Mouse (Mus musculus): Measurements from ENCODE around the gene Mal.

Gene Mal

GRCm38 (mm10) chr2:127654786-127655185, 1.7 kb downstream of the Mal start:
- Histone ChIP-seq H3K27me3 (ENCODE audit: insufficient read depth, low read length) (peaks cover 79% of the 10 kb centered on the region), H3K4me3 (replicated peaks; ENCODE audit: low read length) (no peak overlapping the region), H3K9me3 (ENCODE audit: low read length) (no peaks in the 10 kb centered on the region), H3K4me1 (replicated peaks; ENCODE audit: low read depth, low read length) (peaks cover 30% of the 10 kb centered on the region), H3K36me3 (ENCODE audit: insufficient read depth, low read length) (no peaks in the 10 kb centered on the region)
- TF ChIP-seq CTCF (conservative IDR thresholded peaks at IDR 0.05; ENCODE audit: low read length) (no peak), NANOG (IDR thresholded peaks at IDR 0.05; ENCODE audit: borderline replicate concordance, low read length) (no peak), POU5F1 (IDR thresholded peaks at IDR 0.05; ENCODE audit: borderline replicate concordance, low read length) (no peak)

DNA sequence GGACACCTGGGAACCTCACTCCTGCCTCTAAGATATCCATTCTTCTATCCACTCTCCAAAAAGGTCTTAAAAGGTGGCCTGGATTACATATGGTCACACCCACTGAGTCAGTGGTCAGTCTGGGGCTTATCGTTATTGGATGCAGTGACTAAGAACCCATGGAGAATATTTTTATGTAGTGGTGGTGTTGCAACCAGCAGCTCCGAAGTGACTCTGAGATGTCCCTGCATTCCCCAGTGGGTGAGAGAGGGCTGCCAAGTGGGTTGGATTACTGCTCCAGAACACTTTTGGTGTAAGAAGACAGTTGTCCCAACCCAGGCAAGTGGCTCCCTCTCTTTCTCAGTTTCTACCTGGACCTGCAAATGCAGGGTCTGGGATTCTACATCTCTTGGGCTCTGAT, 3.7 kb downstream of the Mal start:
- TF ChIP-seq POU5F1 (IDR thresholded peaks at IDR 0.05; ENCODE audit: borderline replicate concordance, low read length) (no peak), NANOG (IDR thresholded peaks at IDR 0.05; ENCODE audit: borderline replicate concordance, low read length) (no peak), CTCF (conservative IDR thresholded peaks at IDR 0.05; ENCODE audit: low read length) (no peak)
- Histone ChIP-seq H3K36me3 (ENCODE audit: insufficient read depth, low read length) (no peaks in the 10 kb centered on the region), H3K4me3 (replicated peaks; ENCODE audit: low read length) (no peak overlapping the region), H3K4me1 (replicated peaks; ENCODE audit: low read depth, low read length) (peaks cover 32% of the 10 kb centered on the region), H3K9me3 (ENCODE audit: low read length) (no peaks in the 10 kb centered on the region), H3K27me3 (ENCODE audit: insufficient read depth, low read length) (peaks cover 66% of the 10 kb centered on the region)

GRCm38 (mm10) chr2:127652335-127652734, 4.2 kb downstream of the Mal start:
- no peaks in the 10 kb centered on the region for H3K36me3 ChIP-seq (ENCODE audit: insufficient read depth, low read length)

DNA sequence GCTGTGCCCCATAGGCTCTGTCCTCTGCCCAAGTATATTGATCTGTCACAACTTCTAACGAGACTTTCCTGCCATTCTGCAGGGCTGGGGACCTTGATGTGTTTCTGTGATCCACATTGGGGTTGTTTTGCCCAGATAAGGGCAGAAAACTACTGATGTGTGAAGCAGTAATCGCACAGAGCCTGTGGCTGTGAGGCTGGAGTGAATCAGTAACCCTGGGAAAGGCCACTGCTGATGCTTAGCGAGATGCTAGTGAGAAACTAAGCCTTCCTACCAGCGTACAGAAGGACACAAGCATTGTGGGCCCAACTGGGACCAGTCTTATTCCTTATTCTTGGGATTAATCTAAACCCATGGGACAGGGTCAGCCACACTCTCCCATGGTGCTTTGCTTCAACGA, 4.9 kb downstream of the Mal start:
- no peaks in the 10 kb centered on the region for H3K36me3 ChIP-seq (ENCODE audit: insufficient read depth, low read length)
- TF ChIP-seq POU5F1 (IDR thresholded peaks at IDR 0.05; ENCODE audit: borderline replicate concordance, low read length) (no peak), CTCF (conservative IDR thresholded peaks at IDR 0.05; ENCODE audit: low read length) (no peak)

More at GRCm38 (mm10) chr2:127652335-127652734, 4.2 kb downstream of the Mal start:
- Histone ChIP-seq H3K27me3 (ENCODE audit: insufficient read depth, low read length) (peaks cover 61% of the 10 kb centered on the region), H3K4me3 (replicated peaks; ENCODE audit: low read length) (no peak overlapping the region), H3K9me3 (ENCODE audit: low read length) (no peaks in the 10 kb centered on the region), H3K4me1 (replicated peaks; ENCODE audit: low read depth, low read length) (peaks cover 32% of the 10 kb centered on the region)
- TF ChIP-seq NANOG (IDR thresholded peaks at IDR 0.05; ENCODE audit: borderline replicate concordance, low read length) (no peak), POU5F1 (IDR thresholded peaks at IDR 0.05; ENCODE audit: borderline replicate concordance, low read length) (no peak), CTCF (conservative IDR thresholded peaks at IDR 0.05; ENCODE audit: low read length) (no peak)

GRCm38 (mm10) chr2:127649921-127650320, 6.6 kb downstream of the Mal start:
- no peak overlapping the region for H3K4me3 ChIP-seq (replicated peaks; ENCODE audit: low read length)
- H3K4me1 ChIP-seq (replicated peaks; ENCODE audit: low read depth, low read length): peaks cover 11% of the 10 kb centered on the region
- TF ChIP-seq NANOG (IDR thresholded peaks at IDR 0.05; ENCODE audit: borderline replicate concordance, low read length) (no peak), CTCF (conservative IDR thresholded peaks at IDR 0.05; ENCODE audit: low read length) (no peak), POU5F1 (IDR thresholded peaks at IDR 0.05; ENCODE audit: borderline replicate concordance, low read length) (no peak)
- no peaks in the 10 kb centered on the region for H3K9me3 ChIP-seq (ENCODE audit: low read length)
- H3K36me3 ChIP-seq (ENCODE audit: insufficient read depth, low read length): no peaks in the 10 kb centered on the region
- H3K27me3 ChIP-seq (ENCODE audit: insufficient read depth, low read length): peaks cover 42% of the 10 kb centered on the region

More for the DNA sequence above, 4.9 kb downstream of the Mal start:
- no peaks in the 10 kb centered on the region for H3K9me3 ChIP-seq (ENCODE audit: low read length)
- peaks cover 26% of the 10 kb centered on the region for H3K4me1 ChIP-seq (replicated peaks; ENCODE audit: low read depth, low read length)
- H3K27me3 ChIP-seq (ENCODE audit: insufficient read depth, low read length): peaks cover 58% of the 10 kb centered on the region
- no peak overlapping the region for H3K4me3 ChIP-seq (replicated peaks; ENCODE audit: low read length)

DNA sequence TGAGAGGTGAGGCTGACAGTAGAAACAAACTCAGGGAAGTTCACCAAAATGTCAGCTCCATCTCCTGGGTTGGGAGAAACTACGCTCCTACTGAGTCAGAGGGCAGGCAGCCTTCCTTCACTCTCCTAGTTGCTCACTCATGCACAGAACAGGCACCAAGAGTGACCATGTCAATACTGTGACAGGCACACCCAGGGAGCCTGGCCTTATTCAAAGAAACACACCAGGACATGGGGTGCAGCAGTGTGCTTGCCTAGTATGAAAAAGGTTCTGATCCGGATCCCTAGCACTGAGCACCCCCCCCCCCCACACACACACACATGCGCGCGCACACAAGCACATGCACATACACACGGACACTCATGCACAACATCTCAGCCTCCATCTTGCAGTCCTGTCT, 8.3 kb downstream of the Mal start:
- TF ChIP-seq NANOG (IDR thresholded peaks at IDR 0.05; ENCODE audit: borderline replicate concordance, low read length) (no peak), POU5F1 (IDR thresholded peaks at IDR 0.05; ENCODE audit: borderline replicate concordance, low read length) (no peak), CTCF (conservative IDR thresholded peaks at IDR 0.05; ENCODE audit: low read length) (no peak)
- no peaks in the 10 kb centered on the region for H3K9me3 ChIP-seq (ENCODE audit: low read length)
- no peak overlapping the region for H3K4me3 ChIP-seq (replicated peaks; ENCODE audit: low read length)
- H3K27me3 ChIP-seq (ENCODE audit: insufficient read depth, low read length): peaks cover 28% of the 10 kb centered on the region
- H3K4me1 ChIP-seq (replicated peaks; ENCODE audit: low read depth, low read length): peaks cover 5% of the 10 kb centered on the region
- H3K36me3 ChIP-seq (ENCODE audit: insufficient read depth, low read length): no peaks in the 10 kb centered on the region

GRCm38 (mm10) chr2:127646875-127647274, 9.6 kb downstream of the Mal start:
- Histone ChIP-seq H3K4me1 (replicated peaks; ENCODE audit: low read depth, low read length) (peaks cover 5% of the 10 kb centered on the region), H3K9me3 (ENCODE audit: low read length) (no peaks in the 10 kb centered on the region), H3K27me3 (ENCODE audit: insufficient read depth, low read length) (peaks cover 18% of the 10 kb centered on the region), H3K4me3 (replicated peaks; ENCODE audit: low read length) (no peak overlapping the region), H3K36me3 (ENCODE audit: insufficient read depth, low read length) (no peaks in the 10 kb centered on the region)
- TF ChIP-seq CTCF (conservative IDR thresholded peaks at IDR 0.05; ENCODE audit: low read length) (no peak), NANOG (IDR thresholded peaks at IDR 0.05; ENCODE audit: borderline replicate concordance, low read length) (no peak), POU5F1 (IDR thresholded peaks at IDR 0.05; ENCODE audit: borderline replicate concordance, low read length) (no peak)

DNA sequence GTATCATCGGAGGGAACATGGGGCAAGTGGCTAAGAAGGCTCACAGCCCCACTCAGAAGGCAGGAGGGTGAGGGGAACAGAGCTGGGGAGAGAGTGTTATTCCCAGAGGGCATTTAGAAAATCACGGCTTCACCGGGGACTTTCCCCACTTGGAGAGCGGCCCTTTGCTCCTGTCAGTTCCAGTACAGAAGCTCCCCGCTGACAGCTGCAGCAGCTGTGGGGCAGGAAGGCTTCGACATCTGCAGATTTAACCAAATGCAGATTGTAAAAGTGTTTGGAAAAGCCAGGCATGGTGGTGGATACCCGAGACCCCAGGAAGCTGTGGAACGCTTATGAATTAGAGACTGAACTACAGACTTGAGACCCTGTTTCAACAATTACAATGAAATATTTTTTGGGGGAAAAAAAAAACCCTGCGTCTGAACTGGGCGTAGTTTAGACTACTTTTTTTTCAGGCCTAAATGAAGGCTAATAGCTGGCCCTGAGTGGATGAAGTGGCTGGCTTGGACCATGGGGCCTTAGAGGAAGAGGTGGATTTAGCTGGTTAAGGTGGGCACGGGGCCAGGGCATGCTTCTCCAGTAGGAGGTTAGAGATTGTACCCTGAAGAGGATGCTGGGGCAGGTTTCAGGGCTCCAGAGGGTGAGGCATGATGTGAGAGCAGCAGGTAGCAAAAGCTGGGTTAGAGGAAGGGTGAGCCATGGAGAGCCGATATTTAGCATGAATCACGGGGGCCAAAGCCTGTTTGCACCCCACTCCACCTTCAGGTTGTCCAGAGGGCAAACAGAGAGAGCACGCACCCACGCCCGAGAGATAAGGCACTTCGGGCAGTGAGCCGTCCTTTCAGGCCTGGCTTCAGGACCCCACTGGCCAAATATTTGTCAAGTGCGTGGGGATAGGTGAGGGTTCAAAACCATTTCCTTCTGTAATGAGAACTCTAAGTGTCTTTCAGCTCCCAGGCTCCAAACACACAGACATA, 12.5 kb downstream of the Mal start:
- TF ChIP-seq POU5F1 (IDR thresholded peaks at IDR 0.05; ENCODE audit: borderline replicate concordance, low read length) (no peak), CTCF (conservative IDR thresholded peaks at IDR 0.05; ENCODE audit: low read length) (no peak), NANOG (IDR thresholded peaks at IDR 0.05; ENCODE audit: borderline replicate concordance, low read length) (no peak)
- no peak overlapping the region for H3K4me3 ChIP-seq (replicated peaks; ENCODE audit: low read length)
- peaks cover 10% of the 10 kb centered on the region; the same call in 1 of the 2 replicates for H3K27me3 ChIP-seq (ENCODE audit: insufficient read depth, low read length)
- H3K36me3 ChIP-seq (ENCODE audit: insufficient read depth, low read length): no peaks in the 10 kb centered on the region
- H3K4me1 ChIP-seq (replicated peaks; ENCODE audit: low read depth, low read length): no peaks in the 10 kb centered on the region
- no peaks in the 10 kb centered on the region for H3K9me3 ChIP-seq (ENCODE audit: low read length)
